Mouse (Mus musculus) forebrain, postnatal 0 days (tissue): ENCODE measurements at regions not wholly inside any gene's neighbourhood (a gene's known extent, or its start where the extent isn't known, plus 50 kb on each side); places are given as distances from the start of the nearest gene placed in this dataset.

Experiments used
- ATAC-seq: fragments of 200-750 bp; cut with Nextera tagmentation; 2 replicates; pipeline ENCODE4 v1.8.0; 2017; ENCODE audit warnings: mild to moderate bottlenecking, moderate library complexity
- DNase-seq: peaks from one replicate; pipeline ENCODE4 v3.0.0-alpha.2; 2015
- H3K27ac ChIP-seq: fragments of 300-500 bp; sonication (generic); 2 replicates; pipeline ENCODE4 v1.5.1; 2014; ENCODE audit warnings: low read depth, mild to moderate bottlenecking, antibody characterized with exemption, low read length, moderate library complexity, mixed read lengths
- H3K27me3 ChIP-seq: fragments of 300-500 bp; sonication (generic); 2 replicates; pipeline ENCODE4 v1.6.1; 2014; ENCODE audit warnings: mild to moderate bottlenecking, low read length, mixed read lengths; ENCODE audit not compliant: insufficient read depth
- H3K36me3 ChIP-seq: fragments of 300-500 bp; sonication (generic); 2 replicates; pipeline ENCODE4 v1.6.1; 2014; ENCODE audit warnings: mild to moderate bottlenecking, moderate library complexity; ENCODE audit not compliant: insufficient read depth
- H3K4me1 ChIP-seq: fragments of 300-500 bp; sonication (generic); 2 replicates; pipeline ENCODE4 v1.6.1; 2014; ENCODE audit warnings: antibody characterized with exemption; ENCODE audit not compliant: insufficient read depth
- H3K4me2 ChIP-seq: fragments of 300-500 bp; sonication (generic); 2 replicates; pipeline ENCODE4 v1.6.1; 2014; ENCODE audit warnings: low read depth, mild to moderate bottlenecking, moderate library complexity
- H3K4me3 ChIP-seq: fragments of 300-500 bp; sonication (generic); 2 replicates; pipeline ENCODE4 v1.5.1; 2014; ENCODE audit warnings: low read depth, low read length, mixed read lengths
- H3K9ac ChIP-seq: fragments of 300-500 bp; sonication (generic); 2 replicates; pipeline ENCODE4 v1.6.1; 2014; ENCODE audit warnings: mild to moderate bottlenecking
- H3K9me3 ChIP-seq: fragments of 300-500 bp; sonication (generic); 2 replicates; pipeline ENCODE4 v1.6.1; 2016; ENCODE audit warnings: low read length
- CTCF ChIP-seq: sonication (generic); IDR thresholded peaks from 2 replicates; pipeline ENCODE4 v1.5.1; 2016; ENCODE audit warnings: antibody characterized with exemption, control low read depth, low read depth
- WGBS: fragments of 180-500 bp; shearing (Covaris S2); extraction: QIAGEN DNeasy Blood & Tissue Kit; methylation state at CpG from one replicate; pipeline ENCODE4 v1.1.7; 2014; 5-methylcytosine and 5-hydroxymethylcytosine counted together
- microRNA-seq, 2 experiments: library from miRNA; unstranded; fragments of <30 nt; microRNA quantifications; one replicate each; pipeline ENCODE4; 2016

- Histone ChIP-seq H3K4me3 (no peak overlapping the region), H3K4me2 (peak overlapping the region; percentile 21; the same call in 1 of the 2 replicates), H3K27ac (no peak overlapping the region), H3K9ac (no peak overlapping the region), H3K36me3 (no peaks in the 10 kb centered on the region), H3K27me3 (no peaks in the 10 kb centered on the region), H3K4me1 (no peaks in the 10 kb centered on the region), H3K9me3 (no peaks in the 10 kb centered on the region)
- no peak for TF ChIP-seq CTCF
- WGBS = 42% methylated on average over 16 of the region's 16 CpGs
- ATAC-seq (peak; percentile 92), DNase-seq (peak; percentile 81)
These were observed 792.2 kb upstream of the Got2 start for GRCm38 (mm10) chr8:96680416-96681027.

GRCm38 (mm10) chr8:96679510-96679909, 791.2 kb upstream of the Got2 start:
- DNase-seq (peak; percentile 71), ATAC-seq (peak; percentile 67; the same call in 1 of the 2 replicates)
- Histone ChIP-seq H3K4me3 (no peak overlapping the region), H3K27me3 (no peaks in the 10 kb centered on the region), H3K4me1 (no peaks in the 10 kb centered on the region), H3K27ac (no peak overlapping the region), H3K4me2 (no peak overlapping the region), H3K36me3 (no peaks in the 10 kb centered on the region), H3K9me3 (no peaks in the 10 kb centered on the region), H3K9ac (no peak overlapping the region)
- no peak for TF ChIP-seq CTCF
- WGBS = 47% methylated on average over 4 of the region's 4 CpGs

- H3K9ac ChIP-seq = no peak overlapping the region
- H3K27me3 ChIP-seq = no peaks in the 10 kb centered on the region
- ATAC-seq (no peak), DNase-seq (no peak)
- H3K4me2 ChIP-seq = no peak overlapping the region
- no peak for TF ChIP-seq CTCF
- H3K4me1 ChIP-seq = no peaks in the 10 kb centered on the region
- no peak overlapping the region for H3K4me3 ChIP-seq
- H3K27ac ChIP-seq = no peak overlapping the region
- 75% methylated on average over 8 of the region's 8 CpGs for WGBS
- no peaks in the 10 kb centered on the region for H3K36me3 ChIP-seq
- H3K9me3 ChIP-seq = no peaks in the 10 kb centered on the region
These were observed 786.4 kb upstream of the Got2 start for GRCm38 (mm10) chr8:96674703-96675102.

- 73% methylated on average over 8 of the region's 8 CpGs for WGBS
- ATAC-seq (no peak), DNase-seq (no peak)
- no peak overlapping the region for H3K27ac ChIP-seq
- no peaks in the 10 kb centered on the region for H3K9me3 ChIP-seq
- H3K9ac ChIP-seq = no peak overlapping the region
- H3K36me3 ChIP-seq = no peaks in the 10 kb centered on the region
- no peak for TF ChIP-seq CTCF
- H3K4me2 ChIP-seq = no peak overlapping the region
- no peaks in the 10 kb centered on the region for H3K4me1 ChIP-seq
- no peaks in the 10 kb centered on the region for H3K27me3 ChIP-seq
- H3K4me3 ChIP-seq = no peak overlapping the region
These were observed 768.3 kb upstream of the Got2 start for GRCm38 (mm10) chr8:96656495-96657279.

GRCm38 (mm10) chr8:96647743-96648142, 759.4 kb upstream of the Got2 start:
- ATAC-seq = no peak
- H3K4me3 ChIP-seq = no peak overlapping the region
- H3K4me1 ChIP-seq = no peaks in the 10 kb centered on the region
- H3K9ac ChIP-seq = no peak overlapping the region
- 83% methylated on average over 5 of the region's 5 CpGs for WGBS
- no peaks in the 10 kb centered on the region for H3K9me3 ChIP-seq
- H3K27ac ChIP-seq = no peak overlapping the region
- no peaks in the 10 kb centered on the region for H3K27me3 ChIP-seq
- no peaks in the 10 kb centered on the region for H3K36me3 ChIP-seq
- TF ChIP-seq CTCF = no peak
- no peak for DNase-seq
- H3K4me2 ChIP-seq = no peak overlapping the region

Small RNA genes in the stretch of these regions (microRNA-seq; reads per million reads assigned to microRNA genes)
- gene Gm24132 = 0 reads per million in 2 experiments
